Mouse (Mus musculus): ENCODE measurements at regions not wholly inside any gene's neighbourhood (a gene's known extent, or its start where the extent isn't known, plus 50 kb on each side); places are given as distances from the start of the nearest gene placed in this dataset.

DNA sequence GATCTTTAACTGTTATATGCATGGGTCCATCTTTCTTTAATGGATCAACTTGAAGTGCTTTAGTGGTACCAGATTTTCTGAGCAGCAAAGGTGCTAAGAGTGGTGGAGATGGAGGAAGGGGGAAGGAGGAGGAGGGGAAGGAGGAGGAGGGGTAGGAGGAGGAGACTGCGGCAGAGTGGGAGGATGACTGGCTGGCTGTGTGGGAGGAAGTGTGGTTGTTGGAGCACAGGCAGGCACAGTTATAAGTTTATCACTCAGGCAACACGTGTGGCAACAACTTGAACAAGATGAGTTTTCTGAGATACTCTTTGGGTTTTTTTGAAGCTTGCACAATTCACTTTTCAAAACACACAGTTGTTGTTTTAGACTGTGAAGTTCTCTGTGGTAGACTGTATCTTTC, 108.2 kb downstream of the Ccdc71l start:
- no peak for TF ChIP-seq CTCF (IDR thresholded peaks at IDR 0.05; ENCODE audit: low read depth)
- Histone ChIP-seq H3K27ac (no peak overlapping the region), H3K4me3 (ENCODE audit: low read length) (no peak overlapping the region), H3K4me2 (ENCODE audit: low read depth, low read length) (no peak overlapping the region), H3K9me3 (ENCODE audit: low read length) (no peaks in the 10 kb centered on the region), H3K36me3 (ENCODE audit: insufficient read depth, low read length) (no peaks in the 10 kb centered on the region), H3K9ac (replicated peaks; ENCODE audit: low read length) (no peak overlapping the region), H3K27me3 (ENCODE audit: insufficient read depth, low read length) (no peaks in the 10 kb centered on the region), H3K4me1 (ENCODE audit: insufficient read depth, low read length) (no peaks in the 10 kb centered on the region)
- 44% methylated on average over 2 of the region's 2 CpGs for WGBS
- DNase-seq (ENCODE audit: low spot score), result no peak
- ATAC-seq, result no peak

DNA sequence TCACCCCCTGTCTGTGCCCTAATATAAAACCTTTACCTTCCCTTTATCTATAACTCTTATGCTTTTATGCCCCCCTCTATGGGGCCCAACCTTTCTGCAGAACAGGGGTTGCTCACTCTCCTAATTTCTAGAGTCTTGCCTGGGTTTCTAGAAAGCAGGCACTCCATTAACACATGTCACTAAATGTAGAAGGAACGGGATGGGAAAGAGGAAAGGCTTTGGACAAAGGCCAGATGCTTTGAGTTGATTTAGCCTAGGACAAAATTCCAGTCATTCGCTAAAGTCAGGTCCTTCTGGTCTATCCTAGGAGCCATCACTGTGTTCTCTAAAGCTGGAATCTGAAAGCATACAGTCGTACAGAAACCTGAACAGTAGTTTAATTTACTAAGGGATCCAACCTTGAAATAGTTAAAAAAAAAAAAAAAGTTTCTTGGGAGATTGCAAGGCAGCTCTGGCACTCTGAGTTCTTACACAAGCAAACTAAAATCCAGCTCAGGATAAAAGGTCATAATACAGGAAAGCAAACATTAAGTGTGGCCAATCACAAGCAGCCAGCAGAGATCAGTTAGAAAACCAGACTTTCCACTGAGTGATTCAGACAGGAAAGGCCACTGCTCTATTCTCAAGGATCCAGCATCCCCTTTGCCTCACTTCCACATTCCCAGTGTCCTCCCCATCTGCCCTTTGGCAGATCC, 109.5 kb downstream of the Ccdc71l start:
- no peak overlapping the region for H3K4me3 ChIP-seq (ENCODE audit: low read length)
- no peak overlapping the region for H3K4me2 ChIP-seq (ENCODE audit: low read depth, low read length)
- no peaks in the 10 kb centered on the region for H3K36me3 ChIP-seq (ENCODE audit: insufficient read depth, low read length)
- no peak for TF ChIP-seq CTCF (IDR thresholded peaks at IDR 0.05; ENCODE audit: low read depth)
- no peak overlapping the region for H3K9ac ChIP-seq (replicated peaks; ENCODE audit: low read length)
- H3K4me1 ChIP-seq (ENCODE audit: insufficient read depth, low read length), result no peaks in the 10 kb centered on the region
- no peaks in the 10 kb centered on the region for H3K27me3 ChIP-seq (ENCODE audit: insufficient read depth, low read length)
- 59% methylated on average over 3 of the region's 3 CpGs for WGBS
- no peaks in the 10 kb centered on the region for H3K9me3 ChIP-seq (ENCODE audit: low read length)
- no peak overlapping the region for H3K27ac ChIP-seq
- no peak for ATAC-seq
- no peak for DNase-seq (ENCODE audit: low spot score)

DNA sequence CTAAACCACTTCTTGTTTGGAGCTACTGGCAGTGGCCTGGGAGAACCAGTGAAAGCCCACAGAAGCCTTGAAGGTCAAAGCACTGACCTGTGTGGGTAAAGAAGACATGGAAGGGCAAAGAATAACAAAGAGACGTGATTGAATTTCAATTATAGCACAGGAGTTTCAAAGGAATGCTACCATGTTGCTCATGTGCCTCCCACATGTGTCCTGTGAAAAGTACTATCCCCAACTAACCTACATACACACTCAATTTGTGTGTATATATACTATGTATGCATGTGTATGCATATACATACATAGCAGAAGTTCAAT, 110.0 kb downstream of the Ccdc71l start:
- DNase-seq (ENCODE audit: low spot score) (no peak), ATAC-seq (no peak)
- no peak overlapping the region for H3K4me2 ChIP-seq (ENCODE audit: low read depth, low read length)
- 65% methylated on average over 1 of the region's 1 CpGs for WGBS
- no peak for TF ChIP-seq CTCF (IDR thresholded peaks at IDR 0.05; ENCODE audit: low read depth)
- H3K4me3 ChIP-seq (ENCODE audit: low read length), result no peak overlapping the region
- no peaks in the 10 kb centered on the region for H3K4me1 ChIP-seq (ENCODE audit: insufficient read depth, low read length)
- no peaks in the 10 kb centered on the region for H3K36me3 ChIP-seq (ENCODE audit: insufficient read depth, low read length)
- no peaks in the 10 kb centered on the region for H3K9me3 ChIP-seq (ENCODE audit: low read length)
- H3K9ac ChIP-seq (replicated peaks; ENCODE audit: low read length), result no peak overlapping the region
- no peak overlapping the region for H3K27ac ChIP-seq
- no peaks in the 10 kb centered on the region for H3K27me3 ChIP-seq (ENCODE audit: insufficient read depth, low read length)

DNA sequence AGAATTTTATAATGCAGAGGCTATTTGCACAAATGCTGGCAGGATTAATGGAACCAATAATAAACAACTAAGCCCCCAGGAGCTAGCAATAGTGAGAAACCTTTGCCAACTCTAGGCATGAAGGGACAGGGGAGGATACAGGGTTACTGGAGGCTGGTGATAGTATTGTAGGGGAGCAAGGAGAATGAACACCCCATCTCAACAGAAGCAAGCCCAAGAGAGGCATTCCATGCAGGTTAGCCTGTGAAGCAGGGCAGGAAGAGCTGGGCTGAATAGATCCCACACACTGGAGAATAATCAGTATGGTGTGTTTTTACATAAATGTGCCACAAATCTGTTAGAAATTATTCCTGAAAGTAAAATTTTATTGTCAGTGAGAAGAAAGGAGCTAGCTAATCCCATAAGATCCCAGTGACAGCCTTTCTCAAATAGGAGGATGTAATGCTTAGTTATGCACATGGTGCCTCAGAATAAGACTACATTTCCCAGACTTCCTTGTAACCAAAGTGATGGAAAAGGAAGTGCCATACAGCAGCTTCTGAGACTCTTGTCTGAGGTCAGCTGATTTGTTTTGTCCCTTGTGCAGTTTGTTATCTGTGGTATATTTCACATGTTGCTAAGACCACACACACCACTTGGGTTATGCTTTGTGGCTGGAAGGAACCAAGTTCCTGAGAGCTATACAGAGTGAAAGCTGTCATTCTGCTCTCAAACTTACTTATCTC, 111.1 kb downstream of the Ccdc71l start:
- Histone ChIP-seq H3K36me3 (ENCODE audit: insufficient read depth, low read length) (no peaks in the 10 kb centered on the region), H3K9me3 (ENCODE audit: low read length) (no peaks in the 10 kb centered on the region), H3K4me2 (ENCODE audit: low read depth, low read length) (no peak overlapping the region), H3K27me3 (ENCODE audit: insufficient read depth, low read length) (no peaks in the 10 kb centered on the region), H3K4me3 (ENCODE audit: low read length) (no peak overlapping the region), H3K9ac (replicated peaks; ENCODE audit: low read length) (no peak overlapping the region), H3K27ac (no peak overlapping the region), H3K4me1 (ENCODE audit: insufficient read depth, low read length) (no peaks in the 10 kb centered on the region)
- no peak for TF ChIP-seq CTCF (IDR thresholded peaks at IDR 0.05; ENCODE audit: low read depth)
- DNase-seq (ENCODE audit: low spot score), result peak; percentile 56
- peak; percentile 88 for ATAC-seq

DNA sequence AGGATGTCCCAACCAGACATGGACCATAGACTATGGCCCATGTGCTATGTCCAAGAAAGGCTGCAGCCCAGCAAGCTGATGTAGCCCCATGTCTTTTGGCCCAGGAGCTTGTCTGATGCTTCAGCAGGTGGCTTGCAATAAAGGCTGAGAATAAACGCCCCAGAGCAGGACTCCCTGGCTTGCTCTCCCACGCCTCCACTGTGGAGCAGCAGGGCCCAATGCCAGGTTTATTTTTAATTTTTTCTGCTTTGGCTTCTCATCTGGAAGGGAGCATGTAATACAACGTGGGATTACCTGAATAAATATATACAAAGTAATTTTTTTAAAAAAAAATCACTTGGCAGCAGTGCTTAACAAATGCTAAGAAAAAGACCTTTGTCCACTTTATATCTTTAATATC, 125.7 kb downstream of the Ccdc71l start:
- 63% methylated on average over 3 of the region's 3 CpGs for WGBS
- Histone ChIP-seq H3K4me2 (ENCODE audit: low read depth, low read length) (no peak overlapping the region), H3K27ac (no peak overlapping the region), H3K4me3 (ENCODE audit: low read length) (no peak overlapping the region), H3K9me3 (ENCODE audit: low read length) (no peaks in the 10 kb centered on the region), H3K36me3 (ENCODE audit: insufficient read depth, low read length) (no peaks in the 10 kb centered on the region), H3K27me3 (ENCODE audit: insufficient read depth, low read length) (no peaks in the 10 kb centered on the region), H3K9ac (replicated peaks; ENCODE audit: low read length) (no peak overlapping the region), H3K4me1 (ENCODE audit: insufficient read depth, low read length) (no peaks in the 10 kb centered on the region)
- ATAC-seq, result no peak
- no peak for DNase-seq (ENCODE audit: low spot score)
- no peak for TF ChIP-seq CTCF (IDR thresholded peaks at IDR 0.05; ENCODE audit: low read depth)

DNA sequence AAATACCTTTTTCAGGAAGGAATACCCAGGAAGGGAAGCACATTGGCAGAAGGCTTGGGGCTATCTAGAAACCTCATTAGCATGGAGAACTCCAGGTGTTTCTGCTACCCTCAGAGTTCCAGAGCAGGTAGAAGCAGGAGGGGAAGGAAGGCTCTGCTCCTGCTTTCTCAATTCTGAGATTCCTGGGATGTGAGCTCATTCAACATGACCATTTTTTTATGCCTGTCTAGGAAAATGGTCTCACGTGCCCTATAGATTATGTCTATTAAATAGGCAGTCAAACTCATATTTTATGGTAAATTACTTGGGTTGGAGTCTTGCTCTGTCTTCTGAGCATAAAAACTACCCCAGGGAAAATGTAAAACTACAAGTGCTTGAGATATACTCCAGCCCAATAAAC, 130.2 kb downstream of the Ccdc71l start:
- TF ChIP-seq CTCF (IDR thresholded peaks at IDR 0.05; ENCODE audit: low read depth), result no peak

DNA sequence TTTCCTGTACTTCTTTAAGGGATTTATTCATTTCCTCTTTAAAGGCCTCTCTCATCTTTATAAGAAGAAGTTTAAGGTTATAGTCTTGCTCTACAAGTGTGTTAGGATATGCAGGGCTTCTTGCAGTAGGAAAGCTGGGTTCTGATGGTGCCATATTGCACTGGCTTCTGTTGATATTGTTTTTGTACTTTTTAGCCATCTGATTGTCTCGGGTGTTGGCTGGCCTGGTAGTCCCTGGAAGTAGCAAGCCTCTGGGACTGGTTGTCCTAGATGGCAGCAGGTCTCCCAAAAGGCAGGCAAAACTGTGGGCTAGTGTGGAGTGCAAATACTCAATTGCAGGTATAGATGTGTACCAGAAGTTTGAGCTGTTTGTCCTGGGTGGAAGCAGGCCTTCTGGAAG, 147.1 kb downstream of the Ccdc71l start:
- Histone ChIP-seq H3K4me3 (ENCODE audit: low read length) (no peak overlapping the region), H3K27me3 (ENCODE audit: insufficient read depth, low read length) (no peaks in the 10 kb centered on the region), H3K9me3 (ENCODE audit: low read length) (no peaks in the 10 kb centered on the region), H3K9ac (replicated peaks; ENCODE audit: low read length) (no peak overlapping the region), H3K4me2 (ENCODE audit: low read depth, low read length) (no peak overlapping the region), H3K36me3 (ENCODE audit: insufficient read depth, low read length) (no peaks in the 10 kb centered on the region), H3K4me1 (ENCODE audit: insufficient read depth, low read length) (no peaks in the 10 kb centered on the region), H3K27ac (no peak overlapping the region)
- DNase-seq (ENCODE audit: low spot score) (no peak), ATAC-seq (no peak)
- 88% methylated on average over 1 of the region's 1 CpGs for WGBS
- TF ChIP-seq CTCF (IDR thresholded peaks at IDR 0.05; ENCODE audit: low read depth), result no peak

More for the DNA sequence above, 130.2 kb downstream of the Ccdc71l start:
- DNase-seq (ENCODE audit: low spot score), result no peak
- Histone ChIP-seq H3K36me3 (ENCODE audit: insufficient read depth, low read length) (no peaks in the 10 kb centered on the region), H3K9ac (replicated peaks; ENCODE audit: low read length) (no peak overlapping the region), H3K4me3 (ENCODE audit: low read length) (no peak overlapping the region), H3K4me2 (ENCODE audit: low read depth, low read length) (no peak overlapping the region), H3K27me3 (ENCODE audit: insufficient read depth, low read length) (no peaks in the 10 kb centered on the region), H3K9me3 (ENCODE audit: low read length) (no peaks in the 10 kb centered on the region), H3K27ac (no peak overlapping the region), H3K4me1 (ENCODE audit: insufficient read depth, low read length) (no peaks in the 10 kb centered on the region)
- WGBS, result 82% methylated on average over 1 of the region's 1 CpGs
- no peak for ATAC-seq

Measured in hindbrain, postnatal 0 days (tissue).